Mouse (Mus musculus) ES-E14 (cell line): Measurements from ENCODE around the gene Igdcc3. TPM values are rescaled to one million over a fixed set of nuclear protein-coding genes. Genes with fewer than 3 reads are reported as not detected.
A peak's percentile ranks its signal among the peaks of the same experiment; 100 is the strongest.

ENCODE experiments used
- DNase-seq: peaks from one replicate; pipeline ENCODE4 v3.0.0-alpha.2; 2013; ENCODE audit warnings: low read depth, low spot score
- H3K27ac ChIP-seq: 2 replicates; pipeline ENCODE4 v1.5.1; 2012; ENCODE audit warnings: low read depth, mild to moderate bottlenecking, low read length, moderate library complexity, mixed read lengths; ENCODE audit not compliant: poor library complexity, insufficient read depth, severe bottlenecking
- H3K36me3 ChIP-seq: 2 replicates; pipeline ENCODE4 v1.6.1; 2012; ENCODE audit warnings: mild to moderate bottlenecking, low read length, moderate library complexity, mixed read lengths; ENCODE audit not compliant: control insufficient read depth, poor library complexity, insufficient read depth, severe bottlenecking
- H3K4me1 ChIP-seq, 2 experiments: fragments of 150-350 bp in 1 of 2; sonication (generic) in 1 of 2; 2 replicates each; pipeline ENCODE4 v1.6.1; 2012; ENCODE audit warnings: low read length in 2 of 2, mild to moderate bottlenecking in 1 of 2, mixed read lengths in 1 of 2; ENCODE audit not compliant: control insufficient read depth in 2 of 2, insufficient read depth in 2 of 2, poor library complexity in 1 of 2
- H3K4me3 ChIP-seq, 2 experiments: fragments of 150-350 bp in 1 of 2; sonication (generic) in 1 of 2; 2 replicates each; pipeline ENCODE4 v1.5.1; 2012; ENCODE audit warnings: low read length in 2 of 2, low read depth in 1 of 2, mild to moderate bottlenecking in 1 of 2, mixed read lengths in 1 of 2; ENCODE audit not compliant: insufficient read depth in 1 of 2, poor library complexity in 1 of 2, severe bottlenecking in 1 of 2
- H3K9ac ChIP-seq: 2 replicates; pipeline ENCODE4 v1.6.1; 2012; ENCODE audit warnings: low read depth, mild to moderate bottlenecking, low read length, mixed read lengths; ENCODE audit not compliant: poor library complexity, insufficient read depth, severe bottlenecking
- H3K9me3 ChIP-seq: fragments of 150-350 bp; sonication (generic); 2 replicates; pipeline ENCODE4 v1.6.1; 2012; ENCODE audit warnings: low read depth, mild to moderate bottlenecking, low read length; ENCODE audit not compliant: control insufficient read depth, insufficient read depth
- CHD2 ChIP-seq: IDR thresholded peaks from 2 replicates; pipeline ENCODE4 v1.6.1; 2014; ENCODE audit warnings: mild to moderate bottlenecking, low read depth, low read length, inconsistent platforms
- HCFC1 ChIP-seq: IDR thresholded peaks from 2 replicates; pipeline ENCODE4 v1.6.1; 2012; ENCODE audit warnings: low read length, inconsistent platforms, borderline replicate concordance; ENCODE audit not compliant: insufficient read depth
- MAFK ChIP-seq: IDR thresholded peaks from 2 replicates; pipeline ENCODE4 v1.6.1; 2014; ENCODE audit warnings: mild to moderate bottlenecking, low read depth, low read length, inconsistent platforms; ENCODE audit not compliant: insufficient read depth
- ZC3H11A ChIP-seq: IDR thresholded peaks from 2 replicates; pipeline ENCODE4 v1.6.1; 2012; ENCODE audit warnings: low read depth, mild to moderate bottlenecking, inconsistent platforms, low read length, borderline replicate concordance
- ZNF384 ChIP-seq: IDR thresholded peaks from 2 replicates; pipeline ENCODE4 v1.6.1; 2012; ENCODE audit warnings: low read depth, low read length, inconsistent platforms
- in situ Hi-C, 2 experiments: fragments of 600-800 bp; cut with MboI; formaldehyde crosslinking; loops; one replicate each; pipeline ENCODE4 v1.15.1; 2025; ENCODE audit warnings: low sequenced_read_pairs in 2 of 2, inconsistent platforms in 1 of 2; ENCODE audit not compliant: unreplicated experiment in 2 of 2
- total RNA-seq: library from RNA; depleted of rRNA; stranded (reverse); fragments of 300-350 nt; gene quantifications from 2 replicates; pipeline ENCODE4 v1.2.3, GENCODE M21; 2012

Gene Igdcc3
- total RNA-seq, 1 experiment, result 6.0 TPM

GRCm38 (mm10) chr9:65175939-65176871, 35.2 kb downstream of the Igdcc3 start:
- Histone ChIP-seq H3K4me1 (peaks cover 5 to 43% of the 10 kb centered on the region in 2 experiments), H3K4me3 (no peak overlapping the region), H3K36me3 (no peaks in the 10 kb centered on the region), H3K27ac (peak overlapping the region; percentile 20; the same call in 1 of the 2 replicates), H3K9ac (no peak overlapping the region), H3K9me3 (no peaks in the 10 kb centered on the region)
- no peak for DNase-seq
- in situ Hi-C loops, result no loop called here
- TF ChIP-seq CHD2 (no peak), ZC3H11A (no peak), MAFK (no peak), HCFC1 (no peak)

- TF ChIP-seq ZC3H11A (no peak), CHD2 (no peak), MAFK (no peak), HCFC1 (no peak), ZNF384 (no peak)
- Histone ChIP-seq H3K9ac (no peak overlapping the region), H3K4me1 (peaks cover 5 to 51% of the 10 kb centered on the region in 2 experiments), H3K36me3 (no peaks in the 10 kb centered on the region; the same call in 1 of the 2 replicates), H3K27ac (no peak overlapping the region), H3K9me3 (no peaks in the 10 kb centered on the region), H3K4me3 (no peak overlapping the region)
- DNase-seq, result no peak
- in situ Hi-C loops, result no loop called here
These were observed 36.5 kb downstream of the Igdcc3 start for GRCm38 (mm10) chr9:65177497-65177896.

GRCm38 (mm10) chr9:65177912-65178311, 36.9 kb downstream of the Igdcc3 start:
- Histone ChIP-seq H3K36me3 (no peaks in the 10 kb centered on the region; the same call in 1 of the 2 replicates), H3K9me3 (no peaks in the 10 kb centered on the region), H3K9ac (peak overlapping the region; percentile 6; the same call in 1 of the 2 replicates), H3K4me3 (peak overlapping the region; percentile 41 to 57; a peak in 3 of 4 replicates), H3K4me1 (peaks cover 5 to 55% of the 10 kb centered on the region in 2 experiments), H3K27ac (no peak overlapping the region)
- in situ Hi-C loops, result no loop called here
- TF ChIP-seq ZC3H11A, result no peak
- TF ChIP-seq ZNF384, result no peak
- no peak for TF ChIP-seq CHD2
- TF ChIP-seq MAFK, result no peak
- TF ChIP-seq HCFC1, result no peak
- no peak for DNase-seq

GRCm38 (mm10) chr9:65178336-65179213, 37.6 kb downstream of the Igdcc3 start:
- Histone ChIP-seq H3K4me1 (peaks cover 5 to 55% of the 10 kb centered on the region in 2 experiments), H3K27ac (peak overlapping the region; percentile 43; the same call in 1 of the 2 replicates), H3K36me3 (no peaks in the 10 kb centered on the region; the same call in 1 of the 2 replicates), H3K4me3 (peak overlapping the region; percentile 41 to 57), H3K9me3 (no peaks in the 10 kb centered on the region), H3K9ac (peak overlapping the region; percentile 6)
- peak; percentile 78 for DNase-seq
- in situ Hi-C loops, result no loop called here
- TF ChIP-seq HCFC1 (no peak), ZNF384 (no peak), MAFK (no peak), CHD2 (no peak), ZC3H11A (no peak)
